Mouse (Mus musculus) c-Kit-positive CD71-negative TER-119-negative erythroid progenitor cells, embryonic 14.5 days (primary cell): Measurements from ENCODE around the gene Tldc1.

Experiments
- DNase-seq: peaks from one replicate; pipeline ENCODE4 v3.0.0-alpha.2; 2013; ENCODE audit warnings: low read depth

The Tldc1 gene

DNA sequence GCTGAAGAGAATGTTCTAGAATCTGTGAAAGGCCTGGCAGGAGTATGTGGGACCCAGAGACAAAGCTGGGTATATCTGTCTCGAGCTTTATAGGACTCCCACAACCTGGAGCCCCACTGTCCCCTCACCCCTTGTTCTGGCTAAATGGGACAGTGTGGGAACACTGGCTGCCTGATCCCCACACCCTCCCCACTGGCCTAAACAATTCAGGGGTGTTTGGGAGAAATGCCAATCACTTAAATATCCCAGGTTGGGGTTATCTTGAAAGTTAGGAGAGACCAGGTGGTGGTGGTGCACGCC, 20.7 kb upstream of the Tldc1 start:
- no peak for DNase-seq

GRCm38 (mm10) chr8:119798170-119798964, 20.2 kb upstream of the Tldc1 start:
- DNase-seq = no peak

- DNase-seq = no peak
Observed at GRCm38 (mm10) chr8:119795651-119796050, 17.4 kb upstream of the Tldc1 start.

GRCm38 (mm10) chr8:119794689-119795088, 16.5 kb upstream of the Tldc1 start:
- no peak for DNase-seq

DNA sequence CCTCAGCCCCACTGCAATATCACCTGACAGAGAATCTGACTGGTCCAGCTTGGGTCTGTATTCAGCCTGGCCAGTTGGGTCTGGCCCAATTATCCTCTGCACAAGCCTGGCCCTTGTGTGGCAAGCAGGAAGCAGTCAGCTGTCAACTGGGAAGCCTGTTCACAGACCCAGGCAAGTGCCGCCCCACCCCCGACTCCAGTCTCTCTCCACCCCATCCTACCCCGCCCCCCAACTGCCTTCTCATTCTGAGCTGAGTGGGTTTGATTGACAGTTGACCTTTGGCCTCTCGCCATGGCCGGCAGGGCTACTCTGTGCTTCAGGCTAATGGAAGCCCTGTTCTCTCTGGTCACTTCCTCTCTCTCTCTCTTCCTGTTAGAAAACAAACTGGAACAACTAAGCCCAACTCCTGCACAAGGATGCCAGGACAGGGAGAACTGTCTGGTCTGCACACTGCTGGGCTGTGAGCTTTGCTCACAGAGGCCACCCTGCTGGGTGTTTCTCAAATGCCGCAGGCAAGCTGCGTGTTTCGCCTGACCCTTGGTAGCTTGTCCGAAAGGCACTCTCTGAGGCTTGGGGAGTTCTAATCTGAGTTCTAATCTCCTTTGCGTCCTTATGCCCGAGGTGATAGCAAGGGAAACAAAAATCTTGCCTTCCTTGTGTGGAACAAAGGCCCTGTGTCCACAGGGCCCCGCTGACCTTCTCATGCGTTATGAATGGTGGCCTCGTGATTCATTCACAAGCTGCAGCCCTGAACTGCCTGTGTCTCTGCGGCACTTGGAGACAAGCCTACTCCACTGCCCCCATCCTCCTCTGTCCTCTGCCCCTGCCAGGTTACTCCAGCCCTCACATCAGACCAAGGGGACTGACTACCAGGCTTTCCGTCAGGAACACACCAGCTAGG, 13.8 kb upstream of the Tldc1 start:
- DNase-seq = no peak

GRCm38 (mm10) chr8:119789581-119789980, 11.4 kb upstream of the Tldc1 start:
- no peak for DNase-seq

GRCm38 (mm10) chr8:119788607-119789381, 10.6 kb upstream of the Tldc1 start:
- no peak for DNase-seq

- DNase-seq = no peak
Observed at GRCm38 (mm10) chr8:119787341-119787740, 9.1 kb upstream of the Tldc1 start.

- no peak for DNase-seq
Observed at GRCm38 (mm10) chr8:119786871-119787270, 8.7 kb upstream of the Tldc1 start.

GRCm38 (mm10) chr8:119785764-119786405, 7.7 kb upstream of the Tldc1 start:
- DNase-seq = no peak

DNA sequence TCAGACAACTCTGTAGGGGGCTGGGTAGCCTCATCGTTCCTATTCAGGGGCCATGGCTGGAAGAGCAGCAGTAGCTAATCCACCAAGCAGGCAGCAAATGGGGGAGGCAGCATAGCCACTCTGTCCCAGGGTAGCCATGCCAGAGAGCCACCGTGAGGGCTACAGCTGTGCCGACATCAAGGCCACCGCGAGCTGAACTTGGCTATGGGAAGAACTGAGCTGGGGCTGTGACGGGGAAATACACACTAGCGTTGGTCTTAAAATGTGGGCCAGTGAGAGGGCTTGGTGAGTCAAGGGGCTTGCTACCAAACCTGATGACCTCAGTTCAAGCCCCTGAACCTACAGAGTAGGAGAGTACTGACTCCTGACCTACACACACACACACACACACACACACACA, 6.5 kb upstream of the Tldc1 start:
- no peak for DNase-seq

GRCm38 (mm10) chr8:119784141-119784574, 5.9 kb upstream of the Tldc1 start:
- no peak for DNase-seq

- no peak for DNase-seq
Observed at GRCm38 (mm10) chr8:119783579-119783978, 5.4 kb upstream of the Tldc1 start.

- peak; percentile 68 for DNase-seq
Observed at GRCm38 (mm10) chr8:119782715-119783114, 4.5 kb upstream of the Tldc1 start.

DNA sequence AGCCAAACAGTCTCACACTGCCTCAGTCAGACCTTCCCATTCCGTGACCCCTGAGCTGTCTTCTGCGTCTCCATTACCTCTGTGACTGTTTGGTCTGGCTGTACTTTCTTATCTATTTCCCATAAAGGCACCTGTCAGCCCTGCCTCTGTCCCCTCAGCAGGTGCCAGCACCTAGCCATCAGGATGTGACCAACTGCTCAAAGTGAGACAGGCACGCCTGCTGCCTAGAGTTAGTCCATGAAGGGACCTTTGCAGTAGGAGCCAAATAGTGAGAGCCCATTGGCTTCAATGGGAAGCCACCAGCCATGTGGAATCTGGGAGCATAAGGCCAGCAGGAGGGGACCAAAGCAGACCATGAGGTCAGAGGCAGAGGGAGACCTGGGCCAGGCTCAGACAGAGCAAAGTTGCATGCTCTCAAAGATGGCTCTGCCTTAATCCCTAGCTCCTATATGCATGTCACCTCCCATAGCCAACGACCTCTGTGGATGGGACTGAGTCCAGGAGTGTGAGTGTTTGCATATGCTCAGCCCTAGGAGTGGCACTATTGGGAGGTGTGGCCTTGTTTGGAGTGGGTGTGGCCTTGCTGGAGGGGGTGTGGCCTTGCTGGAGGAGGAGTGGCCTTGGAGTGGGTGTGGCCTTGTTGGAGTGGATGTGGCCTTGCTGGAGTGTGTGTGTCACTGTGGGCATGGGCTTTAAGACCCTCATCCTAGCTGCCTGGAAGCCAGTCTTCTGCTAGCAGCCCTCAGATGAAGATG, 3.0 kb upstream of the Tldc1 start:
- no peak for DNase-seq

GRCm38 (mm10) chr8:119780402-119781049, 2.3 kb upstream of the Tldc1 start:
- no peak for DNase-seq

- peak; percentile 78 for DNase-seq
Observed at GRCm38 (mm10) chr8:119779013-119779737, 959 bp upstream of the Tldc1 start.

GRCm38 (mm10) chr8:119777765-119778164, 451 bp downstream of the Tldc1 start:
- DNase-seq = no peak

DNA sequence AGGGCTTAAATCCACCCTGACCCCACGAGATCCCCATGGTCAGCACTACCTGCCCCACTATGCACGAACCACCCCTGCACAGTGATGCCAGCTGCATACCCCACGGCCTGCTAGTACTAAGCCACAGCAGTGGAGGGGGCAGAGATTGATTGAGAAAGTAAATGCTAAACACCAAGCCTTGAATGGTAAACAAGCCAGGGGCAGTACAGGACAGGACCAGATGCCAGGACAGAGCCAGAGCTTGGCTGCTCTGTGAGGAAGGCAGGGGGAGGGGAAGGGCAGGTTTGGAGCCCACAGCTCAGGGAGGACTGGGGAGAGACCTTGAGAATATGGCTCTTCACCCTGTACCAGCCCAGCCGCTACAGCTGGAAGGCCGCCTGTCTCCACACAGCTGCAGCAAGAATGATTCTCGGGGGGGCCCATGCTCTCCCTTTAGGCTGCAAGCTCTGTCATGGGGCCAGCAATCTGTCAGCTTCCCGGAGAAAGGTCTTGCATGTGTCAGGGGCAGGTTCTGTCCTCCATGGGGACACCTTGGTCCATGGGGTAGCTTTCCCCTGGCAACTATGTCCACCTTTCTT, 1.5 kb downstream of the Tldc1 start:
- no peak for DNase-seq
